Mouse (Mus musculus): ENCODE results near the gene Stk11. TPM values are rescaled to one million over a fixed set of nuclear protein-coding genes. Genes with fewer than 3 reads are reported as not detected.

Stk11 gene
- polyA plus RNA-seq, 1 experiment from 2014 or later, result 23.2 TPM

GRCm38 (mm10) chr10:80117736-80118135 is 2.1 kb downstream of the Stk11 start:
- 80% methylated on average over 1 of the region's 1 CpGs for WGBS
- H3K27me3 ChIP-seq, result no peaks in the 10 kb centered on the region
- peaks cover 35% of the 10 kb centered on the region for H3K36me3 ChIP-seq (replicated peaks)
- H3K4me2 ChIP-seq, result peak overlapping the region; percentile 98
- H3K27ac ChIP-seq, result 0 out of 2 replicates have a peak overlapping the region, but pooled peaks have one; percentile 46
- peaks cover 43% of the 10 kb centered on the region for H3K4me1 ChIP-seq
- no peaks in the 10 kb centered on the region for H3K9me3 ChIP-seq
- H3K4me3 ChIP-seq (replicated peaks), result peak overlapping the region; percentile 94
- no peak for ATAC-seq (ENCODE audit: low FRiP score)
- peak overlapping the region; percentile 85 for H3K9ac ChIP-seq

GRCm38 (mm10) chr10:80118552-80118951 is 2.9 kb downstream of the Stk11 start:
- Histone ChIP-seq H3K27me3 (no peaks in the 10 kb centered on the region), H3K4me3 (replicated peaks) (peak overlapping the region; percentile 94), H3K4me1 (peaks cover 45% of the 10 kb centered on the region), H3K27ac (peak overlapping the region; percentile 60; the same call in 1 of the 2 replicates), H3K4me2 (peak overlapping the region; percentile 98), H3K9me3 (no peaks in the 10 kb centered on the region), H3K36me3 (replicated peaks) (peaks cover 40% of the 10 kb centered on the region), H3K9ac (peak overlapping the region; percentile 85)
- ATAC-seq (ENCODE audit: low FRiP score), result no peak
- WGBS, result 53% methylated on average over 6 of the region's 6 CpGs

GRCm38 (mm10) chr10:80120146-80120545 is 4.5 kb downstream of the Stk11 start:
- no peak overlapping the region; the same call in 1 of the 2 replicates for H3K9ac ChIP-seq
- no peak overlapping the region for H3K4me3 ChIP-seq (replicated peaks)
- no peak overlapping the region for H3K4me2 ChIP-seq
- H3K27me3 ChIP-seq, result no peaks in the 10 kb centered on the region
- H3K4me1 ChIP-seq, result peaks cover 43% of the 10 kb centered on the region
- H3K9me3 ChIP-seq, result no peaks in the 10 kb centered on the region
- peaks cover 56% of the 10 kb centered on the region for H3K36me3 ChIP-seq (replicated peaks)
- ATAC-seq (ENCODE audit: low FRiP score), result no peak
- H3K27ac ChIP-seq, result no peak overlapping the region
- 88% methylated on average over 2 of the region's 2 CpGs for WGBS

GRCm38 (mm10) chr10:80121639-80122038 is 6.0 kb downstream of the Stk11 start:
- H3K36me3 ChIP-seq (replicated peaks), result peaks cover 71% of the 10 kb centered on the region
- 95% methylated on average over 2 of the region's 2 CpGs for WGBS
- no peak overlapping the region for H3K4me3 ChIP-seq (replicated peaks)

GRCm38 (mm10) chr10:80123932-80124562 is 8.4 kb downstream of the Stk11 start:
- H3K4me1 ChIP-seq, result peaks cover 16% of the 10 kb centered on the region

More at GRCm38 (mm10) chr10:80121639-80122038, 6.0 kb downstream of the Stk11 start:
- Histone ChIP-seq H3K4me1 (peaks cover 40% of the 10 kb centered on the region), H3K27me3 (no peaks in the 10 kb centered on the region), H3K4me2 (no peak overlapping the region), H3K27ac (no peak overlapping the region), H3K9ac (no peak overlapping the region), H3K9me3 (no peaks in the 10 kb centered on the region)
- ATAC-seq (ENCODE audit: low FRiP score), result no peak

GRCm38 (mm10) chr10:80127920-80128319 is 12.3 kb downstream of the Stk11 start:
- no peak for ATAC-seq (ENCODE audit: low FRiP score)
- Histone ChIP-seq H3K4me1 (peaks cover 18% of the 10 kb centered on the region), H3K27ac (no peak overlapping the region), H3K27me3 (peaks cover 30% of the 10 kb centered on the region), H3K9ac (no peak overlapping the region), H3K4me3 (replicated peaks) (no peak overlapping the region), H3K9me3 (no peaks in the 10 kb centered on the region), H3K36me3 (replicated peaks) (peaks cover 97% of the 10 kb centered on the region), H3K4me2 (no peak overlapping the region)
- WGBS, result 94% methylated on average over 8 of the region's 8 CpGs

More at GRCm38 (mm10) chr10:80123932-80124562, 8.4 kb downstream of the Stk11 start:
- Histone ChIP-seq H3K4me3 (replicated peaks) (no peak overlapping the region), H3K9ac (no peak overlapping the region; the same call in 1 of the 2 replicates), H3K27ac (no peak overlapping the region), H3K4me2 (no peak overlapping the region), H3K36me3 (replicated peaks) (peaks cover 84% of the 10 kb centered on the region), H3K9me3 (no peaks in the 10 kb centered on the region), H3K27me3 (no peaks in the 10 kb centered on the region)
- ATAC-seq (ENCODE audit: low FRiP score), result no peak; the same call in 1 of the 2 replicates
- WGBS, result 96% methylated on average over 9 of the region's 9 CpGs

GRCm38 (mm10) chr10:80129846-80130245 is 14.2 kb downstream of the Stk11 start:
- H3K4me1 ChIP-seq, result peaks cover 17% of the 10 kb centered on the region
- no peak overlapping the region for H3K9ac ChIP-seq
- no peak overlapping the region for H3K27ac ChIP-seq
- H3K4me2 ChIP-seq, result no peak overlapping the region
- no peaks in the 10 kb centered on the region for H3K9me3 ChIP-seq
- H3K36me3 ChIP-seq (replicated peaks), result peaks cover 97% of the 10 kb centered on the region
- WGBS, result 93% methylated on average over 9 of the region's 9 CpGs
- H3K27me3 ChIP-seq, result peaks cover 40% of the 10 kb centered on the region
- ATAC-seq (ENCODE audit: low FRiP score), result no peak
- H3K4me3 ChIP-seq (replicated peaks), result no peak overlapping the region

GRCm38 (mm10) chr10:80130403-80131031 is 14.9 kb downstream of the Stk11 start:
- 86% methylated on average over 18 of the region's 18 CpGs for WGBS
- Histone ChIP-seq H3K36me3 (replicated peaks) (peaks cover 95% of the 10 kb centered on the region), H3K9ac (no peak overlapping the region)

GRCm38 (mm10) chr10:80131316-80131951 is 15.8 kb downstream of the Stk11 start:
- Histone ChIP-seq H3K9ac (no peak overlapping the region), H3K27me3 (peaks cover 56% of the 10 kb centered on the region), H3K36me3 (replicated peaks) (peaks cover 95% of the 10 kb centered on the region), H3K4me2 (peak overlapping the region; percentile 40), H3K27ac (0 out of 2 replicates have a peak overlapping the region, but pooled peaks have one; percentile 13), H3K9me3 (no peaks in the 10 kb centered on the region), H3K4me3 (replicated peaks) (peak overlapping the region; percentile 9; the same call in 1 of the 2 replicates), H3K4me1 (peaks cover 21% of the 10 kb centered on the region)
- 15% methylated on average over 55 of the region's 55 CpGs for WGBS
- peak; percentile 48 for ATAC-seq (ENCODE audit: low FRiP score)

More at GRCm38 (mm10) chr10:80130403-80131031, 14.9 kb downstream of the Stk11 start:
- ATAC-seq (ENCODE audit: low FRiP score), result no peak; the same call in 1 of the 2 replicates
- no peak overlapping the region for H3K27ac ChIP-seq
- H3K27me3 ChIP-seq, result peaks cover 46% of the 10 kb centered on the region
- no peak overlapping the region for H3K4me2 ChIP-seq
- peaks cover 17% of the 10 kb centered on the region for H3K4me1 ChIP-seq
- H3K4me3 ChIP-seq (replicated peaks), result no peak overlapping the region; the same call in 1 of the 2 replicates
- no peaks in the 10 kb centered on the region for H3K9me3 ChIP-seq

- no peak overlapping the region for H3K27ac ChIP-seq
- H3K36me3 ChIP-seq (replicated peaks), result peaks cover 91% of the 10 kb centered on the region
- H3K27me3 ChIP-seq, result peaks cover 61% of the 10 kb centered on the region
- peak overlapping the region; percentile 9; the same call in 1 of the 2 replicates for H3K4me3 ChIP-seq (replicated peaks)
- peak overlapping the region; percentile 40 for H3K4me2 ChIP-seq
- 34% methylated on average over 27 of the region's 27 CpGs for WGBS
- peaks cover 26% of the 10 kb centered on the region for H3K4me1 ChIP-seq
- no peak overlapping the region for H3K9ac ChIP-seq
- no peak for ATAC-seq (ENCODE audit: low FRiP score)
- no peaks in the 10 kb centered on the region for H3K9me3 ChIP-seq
These were observed 16.3 kb downstream of the Stk11 start for GRCm38 (mm10) chr10:80131952-80132350.

GRCm38 (mm10) chr10:80133226-80133849 is 17.7 kb downstream of the Stk11 start:
- Histone ChIP-seq H3K4me1 (peaks cover 40% of the 10 kb centered on the region), H3K9ac (peak overlapping the region; percentile 25; the same call in 1 of the 2 replicates), H3K27ac (no peak overlapping the region), H3K4me2 (no peak overlapping the region), H3K27me3 (peaks cover 74% of the 10 kb centered on the region), H3K36me3 (replicated peaks) (peaks cover 77% of the 10 kb centered on the region), H3K9me3 (no peaks in the 10 kb centered on the region), H3K4me3 (replicated peaks) (no peak overlapping the region)
- no peak for ATAC-seq (ENCODE audit: low FRiP score)
- 79% methylated on average over 8 of the region's 8 CpGs for WGBS

- Histone ChIP-seq H3K36me3 (replicated peaks) (peaks cover 66% of the 10 kb centered on the region), H3K27me3 (peaks cover 74% of the 10 kb centered on the region), H3K4me3 (replicated peaks) (no peak overlapping the region), H3K9ac (no peak overlapping the region), H3K4me2 (no peak overlapping the region), H3K4me1 (peaks cover 48% of the 10 kb centered on the region), H3K9me3 (no peaks in the 10 kb centered on the region), H3K27ac (no peak overlapping the region)
- ATAC-seq (ENCODE audit: low FRiP score), result no peak
- WGBS, result 91% methylated on average over 9 of the region's 9 CpGs
These were observed 18.8 kb downstream of the Stk11 start for GRCm38 (mm10) chr10:80134421-80134820.
